Mouse (Mus musculus): ENCODE measurements around the gene Cfap74. TPM values are rescaled to one million over a fixed set of nuclear protein-coding genes. Genes with fewer than 3 reads are reported as not detected.

The Cfap74 gene
- polyA plus RNA-seq, 1 experiment from 2014 or later = 2.1 TPM

DNA sequence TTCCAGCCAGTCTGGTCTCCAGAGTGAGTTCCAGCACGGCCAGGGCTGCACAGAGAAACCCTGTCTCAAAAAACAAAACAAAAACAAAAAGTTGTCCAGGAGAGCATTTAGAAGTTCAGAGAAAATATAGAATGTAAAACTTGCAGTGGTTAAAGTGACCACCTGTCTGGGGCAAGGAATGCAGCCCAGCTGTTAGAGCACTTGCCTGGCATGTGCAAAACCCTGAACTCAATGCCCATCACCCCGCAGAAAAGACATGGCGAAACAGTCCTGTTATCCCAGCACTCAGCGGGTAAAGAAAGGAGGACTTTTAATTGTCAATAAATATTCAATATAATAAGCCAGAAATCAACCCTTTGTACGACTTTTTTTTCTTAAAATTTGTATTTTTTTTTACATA is 49.6 kb downstream of the Cfap74 start:
- Histone ChIP-seq H3K27me3 (ENCODE audit: control insufficient read depth, insufficient read depth, low read length) (no peaks in the 10 kb centered on the region), H3K4me1 (ENCODE audit: control insufficient read depth, insufficient read depth, low read length) (no peaks in the 10 kb centered on the region), H3K9ac (ENCODE audit: low read length) (no peak overlapping the region), H3K9me3 (replicated peaks; ENCODE audit: control insufficient read depth, low read length) (no peaks in the 10 kb centered on the region), H3K4me2 (ENCODE audit: low read depth, low read length) (no peak overlapping the region), H3K4me3 (replicated peaks; ENCODE audit: low read length) (no peak overlapping the region), H3K36me3 (ENCODE audit: control insufficient read depth, insufficient read depth, low read length) (no peaks in the 10 kb centered on the region), H3K27ac (ENCODE audit: low read length) (no peak overlapping the region)
- WGBS = 78% methylated on average over 5 of the region's 5 CpGs
- ATAC-seq (ENCODE audit: insufficient read depth, low FRiP score) = no peak

DNA sequence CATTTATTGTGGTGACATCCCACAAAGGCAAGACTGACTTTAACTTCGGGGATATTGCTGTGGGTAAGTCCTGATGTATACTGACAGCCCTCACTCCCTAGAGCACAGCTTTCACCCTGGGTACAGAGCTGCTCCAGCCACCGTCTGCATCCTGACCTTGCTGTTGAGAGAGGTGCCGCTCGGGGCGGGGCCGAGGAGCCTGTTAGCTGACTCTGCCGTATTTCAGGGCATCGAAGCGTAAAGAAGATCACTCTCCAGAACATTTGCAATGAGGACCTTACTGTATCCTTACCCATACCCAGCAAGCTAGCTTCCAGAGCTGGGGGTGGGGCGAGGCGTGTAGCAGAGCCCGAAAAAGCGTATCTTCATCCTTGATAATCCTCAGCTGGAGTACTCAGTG is 54.1 kb downstream of the Cfap74 start:
- WGBS = 74% methylated on average over 13 of the region's 13 CpGs

DNA sequence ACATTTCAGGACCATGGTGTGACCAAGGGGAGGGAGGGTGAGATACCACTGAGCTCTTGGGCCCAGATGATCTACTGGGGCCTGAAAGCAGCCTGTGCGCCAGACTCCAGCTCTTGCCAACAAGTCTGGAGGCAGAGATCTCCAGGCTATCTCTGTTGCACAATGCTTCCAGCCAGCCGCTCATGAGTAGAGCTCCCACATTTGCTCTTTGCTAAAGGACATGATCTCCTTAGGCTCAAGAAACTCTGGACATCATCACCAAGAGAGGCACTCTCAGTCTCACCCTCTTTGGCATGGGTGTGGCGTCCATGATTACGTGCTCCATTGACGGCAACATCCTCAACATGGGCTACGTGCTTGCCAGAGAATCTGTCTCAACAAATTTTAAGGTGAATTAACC is 54.6 kb downstream of the Cfap74 start:
- Histone ChIP-seq H3K4me2 (ENCODE audit: low read depth, low read length) (no peak overlapping the region), H3K27ac (ENCODE audit: low read length) (no peak overlapping the region), H3K9me3 (replicated peaks; ENCODE audit: control insufficient read depth, low read length) (no peaks in the 10 kb centered on the region), H3K36me3 (ENCODE audit: control insufficient read depth, insufficient read depth, low read length) (no peaks in the 10 kb centered on the region), H3K4me3 (replicated peaks; ENCODE audit: low read length) (no peak overlapping the region), H3K4me1 (ENCODE audit: control insufficient read depth, insufficient read depth, low read length) (no peaks in the 10 kb centered on the region), H3K9ac (ENCODE audit: low read length) (no peak overlapping the region), H3K27me3 (ENCODE audit: control insufficient read depth, insufficient read depth, low read length) (no peaks in the 10 kb centered on the region)
- 0 out of 2 replicates have a peak, but pooled peaks have one; percentile 13 for ATAC-seq (ENCODE audit: insufficient read depth, low FRiP score)
- WGBS = 81% methylated on average over 6 of the region's 6 CpGs

More for the DNA sequence above, 54.1 kb downstream of the Cfap74 start:
- no peaks in the 10 kb centered on the region for H3K4me1 ChIP-seq (ENCODE audit: control insufficient read depth, insufficient read depth, low read length)
- H3K36me3 ChIP-seq (ENCODE audit: control insufficient read depth, insufficient read depth, low read length) = no peaks in the 10 kb centered on the region
- no peak overlapping the region for H3K9ac ChIP-seq (ENCODE audit: low read length)
- H3K27ac ChIP-seq (ENCODE audit: low read length) = no peak overlapping the region
- H3K4me2 ChIP-seq (ENCODE audit: low read depth, low read length) = no peak overlapping the region
- H3K27me3 ChIP-seq (ENCODE audit: control insufficient read depth, insufficient read depth, low read length) = no peaks in the 10 kb centered on the region
- ATAC-seq (ENCODE audit: insufficient read depth, low FRiP score) = no peak
- H3K9me3 ChIP-seq (replicated peaks; ENCODE audit: control insufficient read depth, low read length) = no peaks in the 10 kb centered on the region
- H3K4me3 ChIP-seq (replicated peaks; ENCODE audit: low read length) = no peak overlapping the region

DNA sequence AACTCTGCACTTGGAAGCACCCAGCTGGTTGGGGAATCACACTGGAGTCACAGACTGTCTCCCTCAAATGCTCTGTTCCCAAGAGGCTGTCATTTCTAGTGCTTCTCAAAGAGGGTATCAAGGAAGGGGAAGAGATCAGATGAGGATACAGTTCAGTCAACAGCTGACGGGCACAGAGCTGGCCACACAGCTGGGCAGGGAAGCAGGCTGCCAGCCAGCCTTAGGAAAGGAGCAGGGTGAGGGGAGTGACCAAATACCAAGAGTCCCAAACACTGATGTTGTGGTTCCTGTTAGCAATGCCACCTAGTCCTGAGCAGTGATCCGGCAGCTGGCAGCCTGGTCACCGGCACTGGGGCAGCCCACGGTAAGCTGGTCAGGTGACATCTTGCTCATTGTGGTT is 55.1 kb downstream of the Cfap74 start:
- H3K4me1 ChIP-seq (ENCODE audit: control insufficient read depth, insufficient read depth, low read length) = no peaks in the 10 kb centered on the region
- H3K9ac ChIP-seq (ENCODE audit: low read length) = no peak overlapping the region
- 81% methylated on average over 4 of the region's 4 CpGs for WGBS
- no peak for ATAC-seq (ENCODE audit: insufficient read depth, low FRiP score)
- no peak overlapping the region for H3K27ac ChIP-seq (ENCODE audit: low read length)
- H3K4me3 ChIP-seq (replicated peaks; ENCODE audit: low read length) = no peak overlapping the region
- no peaks in the 10 kb centered on the region for H3K36me3 ChIP-seq (ENCODE audit: control insufficient read depth, insufficient read depth, low read length)
- no peak overlapping the region for H3K4me2 ChIP-seq (ENCODE audit: low read depth, low read length)
- H3K27me3 ChIP-seq (ENCODE audit: control insufficient read depth, insufficient read depth, low read length) = no peaks in the 10 kb centered on the region
- H3K9me3 ChIP-seq (replicated peaks; ENCODE audit: control insufficient read depth, low read length) = no peaks in the 10 kb centered on the region

DNA sequence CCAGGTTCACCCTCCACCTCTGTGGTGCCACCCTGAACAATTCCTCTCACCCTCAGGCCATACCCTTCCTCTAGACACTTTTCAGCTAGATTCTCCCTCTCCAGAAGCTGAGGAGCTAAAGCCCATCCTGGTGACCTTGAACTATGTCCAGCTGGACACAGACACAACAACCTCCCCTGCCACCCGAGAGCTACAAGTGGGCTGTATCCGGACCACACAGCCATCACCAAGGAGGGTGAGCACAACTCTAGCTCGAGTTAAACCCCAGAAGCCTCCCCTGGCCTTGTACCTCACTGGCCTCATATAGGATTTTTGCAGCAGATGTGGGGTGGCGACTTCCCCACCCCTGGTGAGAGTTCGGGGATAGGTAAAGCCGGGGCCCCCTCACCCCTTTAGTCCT is 56.6 kb downstream of the Cfap74 start:
- H3K27me3 ChIP-seq (ENCODE audit: control insufficient read depth, insufficient read depth, low read length) = no peaks in the 10 kb centered on the region
- H3K4me3 ChIP-seq (replicated peaks; ENCODE audit: low read length) = no peak overlapping the region
- no peaks in the 10 kb centered on the region for H3K9me3 ChIP-seq (replicated peaks; ENCODE audit: control insufficient read depth, low read length)
- WGBS = 80% methylated on average over 6 of the region's 6 CpGs
- ATAC-seq (ENCODE audit: insufficient read depth, low FRiP score) = no peak
- no peaks in the 10 kb centered on the region for H3K36me3 ChIP-seq (ENCODE audit: control insufficient read depth, insufficient read depth, low read length)
- no peak overlapping the region for H3K9ac ChIP-seq (ENCODE audit: low read length)
- no peaks in the 10 kb centered on the region for H3K4me1 ChIP-seq (ENCODE audit: control insufficient read depth, insufficient read depth, low read length)
- no peak overlapping the region for H3K4me2 ChIP-seq (ENCODE audit: low read depth, low read length)
- no peak overlapping the region for H3K27ac ChIP-seq (ENCODE audit: low read length)

DNA sequence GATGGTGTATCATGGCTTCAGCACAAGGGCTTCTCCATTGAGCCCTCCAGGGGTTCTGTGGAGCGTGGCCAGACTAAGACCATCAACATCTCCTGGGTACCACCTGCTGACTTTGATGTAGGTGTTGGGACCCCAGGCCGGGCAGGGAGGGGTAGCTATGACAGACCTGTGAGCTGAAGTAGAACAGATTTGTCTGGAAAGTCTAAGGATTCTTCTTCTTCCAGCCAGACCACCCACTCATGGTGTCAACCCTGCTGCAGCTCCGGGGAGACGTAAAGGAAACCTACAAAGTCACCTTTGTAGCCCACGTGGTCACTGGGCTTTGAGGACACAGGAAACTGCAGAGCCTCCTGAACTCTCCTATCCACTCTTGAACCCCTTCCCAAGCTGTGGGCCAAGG is 57.1 kb downstream of the Cfap74 start:
- Histone ChIP-seq H3K9me3 (replicated peaks; ENCODE audit: control insufficient read depth, low read length) (no peaks in the 10 kb centered on the region), H3K4me1 (ENCODE audit: control insufficient read depth, insufficient read depth, low read length) (no peaks in the 10 kb centered on the region), H3K36me3 (ENCODE audit: control insufficient read depth, insufficient read depth, low read length) (no peaks in the 10 kb centered on the region), H3K27me3 (ENCODE audit: control insufficient read depth, insufficient read depth, low read length) (no peaks in the 10 kb centered on the region), H3K4me2 (ENCODE audit: low read depth, low read length) (no peak overlapping the region), H3K4me3 (replicated peaks; ENCODE audit: low read length) (no peak overlapping the region), H3K27ac (ENCODE audit: low read length) (no peak overlapping the region), H3K9ac (ENCODE audit: low read length) (no peak overlapping the region)
- 74% methylated on average over 5 of the region's 5 CpGs for WGBS
- ATAC-seq (ENCODE audit: insufficient read depth, low FRiP score) = no peak

DNA sequence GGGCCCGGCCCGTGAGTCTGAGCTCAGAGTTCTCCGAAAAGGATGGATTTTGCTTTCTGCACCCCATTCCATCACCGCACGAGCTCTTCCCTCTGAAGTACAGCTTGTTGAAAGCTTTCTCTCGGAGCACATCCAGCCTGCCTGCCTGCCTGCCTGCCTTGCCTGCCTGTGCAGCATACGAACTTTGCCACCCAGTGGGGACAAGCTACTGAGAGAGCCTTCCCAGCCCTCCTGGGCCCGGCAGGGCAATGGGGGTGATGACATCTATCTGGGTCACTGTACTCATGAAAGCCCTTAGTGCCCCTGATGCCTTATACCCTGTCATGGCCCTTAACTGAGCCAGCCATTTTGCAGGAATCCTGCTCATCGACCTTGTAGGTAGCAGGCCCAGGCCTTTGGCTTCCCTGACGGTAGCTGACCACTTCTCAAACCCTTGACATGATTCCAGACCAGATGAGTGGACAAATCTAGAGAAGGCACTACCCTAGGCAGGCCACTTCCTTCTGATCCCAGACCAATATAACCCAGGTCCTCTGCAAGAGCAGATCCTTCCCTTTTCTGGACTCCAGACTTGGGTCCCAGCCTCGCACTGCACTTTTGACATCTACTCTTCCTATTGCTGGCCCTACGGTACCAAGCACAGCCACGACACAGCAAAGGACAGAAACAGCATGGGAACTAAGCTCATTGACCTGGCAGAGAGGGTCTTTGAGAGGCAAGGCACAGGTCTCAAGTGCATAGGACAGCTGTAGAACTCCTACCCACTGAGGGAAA is 58.4 kb downstream of the Cfap74 start:
- Histone ChIP-seq H3K36me3 (ENCODE audit: control insufficient read depth, insufficient read depth, low read length) (no peaks in the 10 kb centered on the region), H3K4me3 (replicated peaks; ENCODE audit: low read length) (no peak overlapping the region), H3K27ac (ENCODE audit: low read length) (no peak overlapping the region), H3K4me2 (ENCODE audit: low read depth, low read length) (no peak overlapping the region), H3K27me3 (ENCODE audit: control insufficient read depth, insufficient read depth, low read length) (no peaks in the 10 kb centered on the region), H3K9me3 (replicated peaks; ENCODE audit: control insufficient read depth, low read length) (no peaks in the 10 kb centered on the region), H3K4me1 (ENCODE audit: control insufficient read depth, insufficient read depth, low read length) (no peaks in the 10 kb centered on the region), H3K9ac (ENCODE audit: low read length) (no peak overlapping the region)
- 82% methylated on average over 13 of the region's 13 CpGs for WGBS
- no peak for ATAC-seq (ENCODE audit: insufficient read depth, low FRiP score)

DNA sequence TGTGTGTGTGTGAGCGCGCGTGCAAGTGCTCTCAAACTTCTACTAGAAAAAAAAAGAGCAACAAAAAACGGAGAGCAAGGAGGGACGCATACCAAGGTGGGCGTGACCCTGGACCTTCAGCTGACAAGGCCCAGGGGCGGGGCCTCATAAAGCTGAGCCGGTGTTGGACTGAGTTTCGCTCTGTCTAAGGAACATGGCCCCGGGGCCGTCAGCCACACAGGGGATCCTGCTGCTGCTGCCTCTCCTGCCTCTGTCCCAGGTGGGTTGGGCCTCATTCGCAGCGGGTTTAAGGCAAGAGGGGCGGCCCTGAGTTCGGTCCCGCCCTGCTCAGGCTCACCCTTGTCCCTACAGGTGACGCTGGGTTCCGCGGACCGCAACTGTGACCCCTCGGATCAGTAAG is 60.0 kb downstream of the Cfap74 start, which contains the start of gene Tmem52:
Gene Tmem52, plus strand, starts transcription at position 163 of the 400 bp plus-strand sequence.
- no peaks in the 10 kb centered on the region for H3K36me3 ChIP-seq (ENCODE audit: control insufficient read depth, insufficient read depth, low read length)
- no peaks in the 10 kb centered on the region for H3K4me1 ChIP-seq (ENCODE audit: control insufficient read depth, insufficient read depth, low read length)
- 12% methylated on average over 21 of the region's 21 CpGs for WGBS
- no peak within 1 kb of the TSS for H3K27ac ChIP-seq (ENCODE audit: low read length)
- no peaks in the 10 kb centered on the region for H3K27me3 ChIP-seq (ENCODE audit: control insufficient read depth, insufficient read depth, low read length)
- H3K9me3 ChIP-seq (replicated peaks; ENCODE audit: control insufficient read depth, low read length) = no peaks in the 10 kb centered on the region
- H3K4me3 ChIP-seq (replicated peaks; ENCODE audit: low read length) = peak within 1 kb of the TSS; percentile 40
- peak within 1 kb of the TSS; percentile 52 for H3K4me2 ChIP-seq (ENCODE audit: low read depth, low read length)
- peak within 1 kb of the TSS; percentile 56; the same call in 1 of the 2 replicates for H3K9ac ChIP-seq (ENCODE audit: low read length)
- peak; percentile 35; the same call in 1 of the 2 replicates for ATAC-seq (ENCODE audit: insufficient read depth, low FRiP score)

DNA sequence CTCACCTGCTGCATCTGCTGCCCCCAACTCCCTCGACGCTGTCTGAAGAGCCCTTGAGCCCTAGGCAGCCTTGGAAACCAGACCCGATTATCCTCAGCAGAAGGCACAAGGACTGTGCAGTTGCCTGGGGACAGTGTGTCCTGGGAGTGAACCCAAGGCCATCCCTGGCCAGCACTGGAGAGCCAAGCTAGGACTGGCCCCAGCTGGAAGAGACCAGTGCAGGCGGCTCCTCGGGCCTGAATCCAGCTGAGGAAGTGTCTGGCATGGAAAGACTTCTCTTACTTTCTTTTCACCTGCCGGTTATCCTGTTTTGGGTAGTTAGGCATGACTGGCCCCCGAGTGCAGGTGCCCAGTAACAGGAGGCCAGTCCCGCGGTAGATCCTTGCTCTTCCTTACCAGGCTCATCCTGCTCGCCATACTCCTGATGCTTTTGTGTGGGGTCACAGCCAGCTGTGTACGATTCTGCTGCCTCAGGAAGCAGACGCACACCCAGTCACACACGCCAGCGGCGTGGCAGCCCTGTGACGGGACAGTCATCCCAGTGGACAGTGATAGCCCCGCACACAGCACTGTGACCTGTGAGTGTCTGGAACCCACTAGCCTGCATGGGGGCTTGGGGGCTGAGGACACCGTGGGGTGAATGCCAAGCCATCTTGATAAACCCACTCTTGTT is 60.7 kb downstream of the Cfap74 start:
- H3K4me3 ChIP-seq (replicated peaks; ENCODE audit: low read length) = no peak overlapping the region
- H3K27ac ChIP-seq (ENCODE audit: low read length) = no peak overlapping the region
- H3K4me2 ChIP-seq (ENCODE audit: low read depth, low read length) = no peak overlapping the region
- H3K4me1 ChIP-seq (ENCODE audit: control insufficient read depth, insufficient read depth, low read length) = no peaks in the 10 kb centered on the region
- no peaks in the 10 kb centered on the region for H3K9me3 ChIP-seq (replicated peaks; ENCODE audit: control insufficient read depth, low read length)
- WGBS = 86% methylated on average over 18 of the region's 18 CpGs
- H3K27me3 ChIP-seq (ENCODE audit: control insufficient read depth, insufficient read depth, low read length) = no peaks in the 10 kb centered on the region
- ATAC-seq (ENCODE audit: insufficient read depth, low FRiP score) = no peak
- no peak overlapping the region for H3K9ac ChIP-seq (ENCODE audit: low read length)
- H3K36me3 ChIP-seq (ENCODE audit: control insufficient read depth, insufficient read depth, low read length) = no peaks in the 10 kb centered on the region
